ENCODE assay signal across 12 mouse cellular contexts in genomic region chr12:84215758-84216440, GRCm38 (mm10). TPM values are rescaled to one million over a fixed set of nuclear protein-coding genes. Genes with fewer than 3 reads are reported as not detected.
DNase-seq lines count a peak whose midpoint lies in the region; ATAC-seq lines count a peak whose summit lies in the region.
"Had no signal": no experiment of that assay in that cellular context is flagged by ENCODE, and none has a peak within 500 bp of the region (broad histone marks: within the 10 kb centered on the region; RNA-seq: fewer than 3 reads in every experiment).

No protein-coding gene starts in this region.

- peaks cover 68% of the 10 kb centered on the region for H3K4me1 ChIP-seq in kidney, embryonic 16.5 days (ENCODE audit: insufficient read depth, low read length)
- peaks cover 43% of the 10 kb centered on the region for H3K4me1 ChIP-seq in embryonic facial prominence, embryonic 12.5 days
- H3K4me1 ChIP-seq in liver, embryonic 13.5 days (replicated peaks) = peaks cover 77% of the 10 kb centered on the region

- H3K27me3 ChIP-seq in kidney, embryonic 16.5 days (ENCODE audit: insufficient read depth, low read length) = no peaks in the 10 kb centered on the region
- no peaks in the 10 kb centered on the region for H3K27me3 ChIP-seq in embryonic facial prominence, embryonic 12.5 days
- H3K27me3 ChIP-seq in liver, embryonic 13.5 days = no peaks in the 10 kb centered on the region
- H3K27me3 ChIP-seq: neural tube, embryonic 13.5 days had no signal

- intact Hi-C loops in heart, postnatal 10 days (cut with DNase I) = no loop called here

- H3K36me3 ChIP-seq in kidney, embryonic 16.5 days (ENCODE audit: insufficient read depth, low read length) = no peaks in the 10 kb centered on the region
- H3K36me3 ChIP-seq in embryonic facial prominence, embryonic 12.5 days = no peaks in the 10 kb centered on the region
- peaks cover 17% of the 10 kb centered on the region for H3K36me3 ChIP-seq in liver, embryonic 13.5 days
- H3K36me3 ChIP-seq: hindbrain, embryonic 13.5 days; neural tube, embryonic 13.5 days had no signal

- no peak overlapping the region for H3K4me3 ChIP-seq in kidney, embryonic 16.5 days (ENCODE audit: low read length)
- no peak overlapping the region for H3K4me3 ChIP-seq in embryonic facial prominence, embryonic 12.5 days
- H3K4me3 ChIP-seq in liver, embryonic 13.5 days (replicated peaks) = no peak overlapping the region
- H3K4me3 ChIP-seq: neural tube, embryonic 13.5 days had no signal

- no peak for DNase-seq in kidney, adult 11 months
- peak; percentile 37 for DNase-seq in heart, postnatal 10 days
- DNase-seq in liver, embryonic 13.5 days = no peak
- DNase-seq in thymus, postnatal 14 days = no peak
- DNase-seq in gastrocnemius, postnatal 4 days (ENCODE audit: low spot score in 2 of 2) = no peak
- DNase-seq: embryo, embryonic 11 days; thymus, adult 2 months had no signal

- no peak; the same call in 1 of the 2 replicates for ATAC-seq in kidney, embryonic 16.5 days (ENCODE audit: low FRiP score, low TSS enrichment)
- no peak for ATAC-seq in embryonic facial prominence, embryonic 12.5 days (ENCODE audit: insufficient number of reproducible peaks, insufficient read depth, low FRiP score, low TSS enrichment)
- no peak for ATAC-seq in liver, embryonic 13.5 days (ENCODE audit: low read depth)
- ATAC-seq: activated CD4-positive, CD25-positive, alpha-beta regulatory T cell, adult 4 months had no signal

- WGBS in kidney, embryonic 16.5 days = 41% methylated on average over 10 of the region's 11 CpGs
- WGBS in embryonic facial prominence, embryonic 12.5 days = 63% methylated on average over 11 of the region's 11 CpGs
- WGBS in liver, embryonic 13.5 days (ENCODE audit: insufficient replicate concordance) = 74% methylated on average over 11 of the region's 11 CpGs

- no peak overlapping the region; the same call in 1 of the 2 replicates for H3K9ac ChIP-seq in kidney, embryonic 16.5 days (replicated peaks; ENCODE audit: low read length)
- H3K9ac ChIP-seq in embryonic facial prominence, embryonic 12.5 days = no peak overlapping the region
- H3K9ac ChIP-seq in liver, embryonic 13.5 days = no peak overlapping the region
- H3K9ac ChIP-seq: hindbrain, embryonic 13.5 days; neural tube, embryonic 13.5 days had no signal

- H3K9me3 ChIP-seq in kidney, embryonic 16.5 days (ENCODE audit: low read length) = no peaks in the 10 kb centered on the region
- no peaks in the 10 kb centered on the region for H3K9me3 ChIP-seq in embryonic facial prominence, embryonic 12.5 days
- H3K9me3 ChIP-seq in liver, embryonic 13.5 days (replicated peaks) = no peaks in the 10 kb centered on the region
- H3K9me3 ChIP-seq: hindbrain, embryonic 13.5 days; neural tube, embryonic 13.5 days had no signal

- H3K4me2 ChIP-seq in kidney, embryonic 16.5 days (replicated peaks; ENCODE audit: low read depth, low read length) = 0 out of 2 replicates have a peak overlapping the region, but pooled peaks have one; percentile 0
- peak overlapping the region; percentile 1; the same call in 1 of the 2 replicates for H3K4me2 ChIP-seq in embryonic facial prominence, embryonic 12.5 days (replicated peaks)
- H3K4me2 ChIP-seq in liver, embryonic 13.5 days = 0 out of 2 replicates have a peak overlapping the region, but pooled peaks have one; percentile 6

- peak overlapping the region; percentile 7; the same call in 1 of the 2 replicates for H3K27ac ChIP-seq in kidney, embryonic 16.5 days (ENCODE audit: low read length)
- peak overlapping the region; percentile 42; the same call in 1 of the 2 replicates for H3K27ac ChIP-seq in embryonic facial prominence, embryonic 12.5 days
- peak overlapping the region; percentile 34 for H3K27ac ChIP-seq in liver, embryonic 13.5 days
- H3K27ac ChIP-seq: neural tube, embryonic 13.5 days had no signal

RNA-seq across cellular contexts. Expression of gene Elmsan1, which starts 2.8 kb away (rescaled TPM):
- 8.6 and 9.3 TPM in 2 replicates for polyA plus RNA-seq in kidney, embryonic 16.5 days (2015; fragmentation: Nextera tagmentation; extraction: Ambion mirVana)
- polyA plus RNA-seq in embryonic facial prominence, embryonic 12.5 days (2016; fragmentation: Nextera tagmentation; extraction: Ambion mirVana) = 7.9 and 9.0 TPM in 2 replicates
- total RNA-seq in heart, postnatal 10 days (2021) = 10 to 100 TPM; 19.5 to 20.3 TPM
- polyA plus RNA-seq in liver, embryonic 13.5 days (2015; fragmentation: Nextera tagmentation; extraction: Ambion mirVana) = 3.7 and 4.4 TPM in 2 replicates
- total RNA-seq in gastrocnemius, postnatal 4 days (2021) = 10 to 100 TPM; 22.0 to 23.3 TPM

Comparison
In these comparisons a context has a peak if more than half of its experiments do, and no peak if none do; other contexts are left out.
1. DNase-seq: peak in heart, postnatal 10 days (2 of 2); none in kidney, adult 11 months (single experiment), liver, embryonic 13.5 days (single experiment), thymus, postnatal 14 days (single experiment) and gastrocnemius, postnatal 4 days (0 of 2).
2. Peak in every context shown above with its lines, with median percentiles within 50 percentile points of each other: H3K27ac ChIP-seq and H3K4me2 ChIP-seq.